Mouse (Mus musculus): ENCODE measurements around the gene Pth1r. TPM values are rescaled to one million over a fixed set of nuclear protein-coding genes. Genes with fewer than 3 reads are reported as not detected.
"Not testable (repeated sequence)": the region's sequence is repeated elsewhere in the genome, so short reads cannot be mapped to it uniquely, and the experiment has no call there.

The Pth1r gene
- total and polyA plus RNA-seq, 3 experiments, result 14.7 to 37.8 (median 16.3) TPM

DNA sequence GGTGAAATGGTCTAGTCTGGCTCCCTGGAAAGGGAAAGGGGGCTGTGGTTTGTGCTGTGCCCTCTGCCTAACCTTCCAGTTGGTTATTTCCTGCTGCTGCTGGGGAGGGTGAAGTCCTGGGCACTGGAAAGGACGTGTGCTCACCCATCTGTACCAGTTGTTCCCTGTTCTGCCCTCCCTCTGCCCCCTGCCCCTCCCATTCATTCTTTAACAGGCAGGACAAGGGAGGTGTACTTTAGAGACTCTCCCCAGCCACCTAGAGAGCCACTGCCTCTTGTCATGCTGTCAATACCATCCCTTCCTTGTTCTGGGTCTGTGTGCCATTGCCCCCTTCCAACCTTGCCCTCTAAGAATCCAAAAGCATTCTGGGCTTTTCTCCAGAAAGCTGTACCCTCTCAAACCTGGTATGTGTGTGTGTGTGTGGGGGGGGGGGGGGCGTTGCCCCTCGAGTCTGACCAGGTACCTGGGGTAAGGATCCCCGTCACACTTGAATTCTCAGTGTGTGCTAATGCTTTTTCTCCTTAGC lies 63.3 kb downstream of the Pth1r start:
- DNase-seq, result no peak

DNA sequence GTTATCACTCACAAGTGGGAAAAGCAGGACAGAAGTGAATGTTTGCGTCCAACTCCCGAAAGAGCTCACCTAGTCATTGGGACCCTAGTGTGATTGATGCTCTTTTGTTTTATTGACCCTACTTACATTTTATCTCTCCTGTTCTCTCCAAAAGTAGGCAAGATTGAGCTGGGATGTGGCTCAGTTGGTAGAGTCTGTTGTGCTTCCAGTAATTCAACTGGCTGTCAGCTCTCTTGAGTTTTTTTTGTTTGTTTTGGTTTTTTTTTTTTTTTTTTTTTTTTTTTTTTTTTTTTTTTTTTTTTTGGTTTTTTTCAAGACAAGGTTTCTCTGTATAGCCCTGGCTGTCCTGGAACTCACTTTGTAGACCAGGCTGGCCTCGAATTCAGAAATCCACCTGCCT lies 64.2 kb downstream of the Pth1r start:
- not testable (repeated sequence) for DNase-seq

DNA sequence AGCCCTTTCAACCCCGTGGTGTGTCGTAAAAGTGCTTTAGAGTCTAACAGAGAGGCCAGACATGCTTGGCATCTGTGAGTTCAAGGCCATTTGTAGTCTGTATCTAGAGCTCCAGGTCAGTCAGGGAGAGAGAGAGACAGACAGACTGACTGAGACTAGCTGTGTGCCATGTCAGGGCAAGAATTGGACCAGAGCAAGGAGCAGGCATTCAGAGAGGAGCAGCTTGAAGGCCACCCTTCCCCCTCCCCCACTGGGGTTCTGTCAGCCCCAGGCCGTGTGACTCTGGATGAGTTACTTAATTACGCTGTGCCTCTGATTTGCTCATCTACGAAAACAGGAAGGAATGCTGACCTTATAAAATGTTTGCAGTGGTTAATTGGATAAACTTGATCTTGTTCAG lies 64.7 kb downstream of the Pth1r start:
- DNase-seq, result peak; percentile 69

DNA sequence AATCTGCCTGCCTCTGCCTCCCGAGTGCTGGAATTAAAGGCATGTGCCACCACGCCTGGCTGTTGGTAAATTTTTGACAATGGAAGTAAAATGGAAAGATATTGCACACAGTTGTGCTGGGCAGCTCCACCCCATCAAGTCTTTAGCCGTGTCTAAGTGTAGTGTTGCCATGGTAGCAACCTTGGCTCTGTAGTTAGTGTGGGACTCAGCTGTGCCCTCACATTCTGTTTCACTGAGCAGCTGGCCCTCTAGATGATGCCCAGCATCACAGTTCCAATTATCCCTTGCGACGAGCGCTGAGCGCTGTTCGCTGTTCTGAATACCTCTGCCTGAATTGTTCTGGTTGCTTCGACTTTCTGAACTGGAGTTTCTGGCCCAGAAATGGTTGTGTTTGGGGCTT lies 65.1 kb downstream of the Pth1r start:
- peak; percentile 66 for DNase-seq

DNA sequence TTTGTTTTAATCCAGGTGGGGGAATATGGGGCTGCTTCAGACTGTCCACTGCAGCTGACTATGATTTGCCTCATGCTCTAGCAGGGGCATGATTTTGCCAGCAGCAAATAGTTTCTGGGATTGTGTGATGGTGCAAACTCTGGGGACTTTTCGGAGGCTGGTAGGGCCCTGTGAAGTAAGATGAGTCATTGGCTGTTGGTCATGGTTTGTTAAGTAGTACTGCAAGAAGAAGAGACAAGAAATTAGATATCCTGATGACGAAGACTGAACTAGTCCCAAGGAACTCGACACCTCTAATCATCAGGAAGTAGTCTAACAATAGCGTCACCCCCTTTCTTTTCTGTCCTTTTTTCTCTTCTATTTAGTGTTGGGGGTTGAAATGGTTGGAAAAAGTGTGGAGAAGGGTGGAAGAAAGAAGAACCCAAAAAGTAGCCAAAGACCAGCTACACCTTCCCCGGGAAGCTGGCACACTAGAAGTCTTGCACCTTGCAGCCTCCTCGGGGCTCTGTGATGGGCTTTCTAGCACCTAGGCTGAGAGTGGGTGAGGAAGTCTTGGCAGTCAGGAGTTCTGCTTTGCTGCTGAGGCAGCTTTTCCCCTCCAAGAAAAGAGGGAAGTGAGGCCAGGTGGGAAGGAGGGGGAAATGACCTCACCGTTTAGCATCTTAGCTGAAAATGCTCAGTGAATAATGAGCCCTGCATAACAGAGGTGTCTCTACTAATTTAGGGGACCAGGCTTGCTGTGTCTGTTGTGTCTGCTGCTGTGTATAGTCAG lies 66.0 kb downstream of the Pth1r start:
- no peak for DNase-seq

DNA sequence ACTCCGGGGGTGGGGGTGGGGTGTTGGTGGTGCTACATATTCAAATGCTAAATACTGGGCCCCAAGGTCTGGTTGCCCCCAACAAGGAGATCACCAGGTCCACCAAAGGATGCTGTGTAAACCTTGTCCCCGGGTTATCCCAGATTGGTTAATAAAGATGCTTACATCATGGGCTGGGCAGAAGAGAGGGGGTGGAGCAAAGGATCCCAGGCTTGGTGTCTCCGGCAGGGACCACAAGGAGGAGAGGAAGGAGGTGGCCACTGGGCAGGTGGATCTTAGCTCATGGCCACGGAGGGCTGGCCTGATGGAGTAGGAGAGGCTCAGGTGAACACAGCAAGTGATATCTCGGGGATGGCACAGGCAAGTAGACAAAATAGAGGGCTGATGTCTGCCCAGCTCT lies 68.1 kb downstream of the Pth1r start:
- DNase-seq, result no peak

DNA sequence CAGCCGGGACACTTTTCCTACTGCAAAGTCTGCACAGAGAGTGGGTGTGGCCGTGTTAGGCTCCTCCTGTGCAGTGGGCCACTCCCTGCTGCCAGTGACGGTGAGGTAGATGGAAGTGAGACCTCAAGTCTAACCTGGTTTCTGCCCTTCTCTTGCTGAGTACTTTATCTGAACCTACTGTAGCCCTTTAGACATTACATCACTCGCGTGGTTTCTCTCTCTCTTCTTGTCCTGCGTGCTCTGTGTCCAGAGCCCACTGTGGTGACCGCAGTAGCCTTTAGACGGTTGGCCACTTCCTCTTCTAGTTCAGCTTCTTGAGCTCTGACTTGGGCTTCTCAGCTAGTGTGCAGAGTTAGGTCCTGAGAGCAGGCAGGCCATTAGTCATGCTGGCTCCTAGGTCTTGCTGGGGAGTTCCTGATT lies 70.4 kb downstream of the Pth1r start:
- no peak for DNase-seq

DNA sequence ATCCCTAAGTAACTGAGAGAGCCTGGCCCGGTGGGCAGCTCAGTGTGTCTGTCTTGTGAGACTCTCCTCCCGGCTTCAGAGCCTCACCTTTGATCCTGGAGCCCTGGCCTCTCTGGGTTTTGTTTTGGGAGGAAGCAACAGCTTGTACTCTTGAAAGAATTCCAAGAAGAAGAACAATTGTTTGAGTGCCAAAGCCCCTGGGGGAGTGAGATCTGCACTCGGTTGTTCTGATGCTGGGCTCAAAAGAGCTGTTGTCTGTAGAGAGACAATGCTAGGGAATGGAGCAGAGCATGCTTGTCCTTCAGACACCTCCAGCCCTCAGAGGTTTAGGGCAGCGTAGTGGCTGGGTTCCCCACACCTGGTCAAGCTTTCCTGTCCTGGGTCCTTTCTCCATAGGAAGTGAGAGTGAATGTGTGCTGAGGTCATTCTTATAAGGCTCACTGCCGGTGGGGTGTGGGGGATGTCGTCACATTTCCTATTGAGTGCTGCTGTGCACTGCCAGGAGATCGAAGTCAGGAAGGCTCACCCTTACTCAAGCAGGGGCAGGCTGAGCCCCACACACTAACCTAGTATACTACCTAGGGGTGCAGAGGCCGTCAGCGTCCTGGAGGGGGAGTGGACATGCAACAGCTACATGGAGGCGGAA lies 73.7 kb downstream of the Pth1r start:
- no peak for DNase-seq

DNA sequence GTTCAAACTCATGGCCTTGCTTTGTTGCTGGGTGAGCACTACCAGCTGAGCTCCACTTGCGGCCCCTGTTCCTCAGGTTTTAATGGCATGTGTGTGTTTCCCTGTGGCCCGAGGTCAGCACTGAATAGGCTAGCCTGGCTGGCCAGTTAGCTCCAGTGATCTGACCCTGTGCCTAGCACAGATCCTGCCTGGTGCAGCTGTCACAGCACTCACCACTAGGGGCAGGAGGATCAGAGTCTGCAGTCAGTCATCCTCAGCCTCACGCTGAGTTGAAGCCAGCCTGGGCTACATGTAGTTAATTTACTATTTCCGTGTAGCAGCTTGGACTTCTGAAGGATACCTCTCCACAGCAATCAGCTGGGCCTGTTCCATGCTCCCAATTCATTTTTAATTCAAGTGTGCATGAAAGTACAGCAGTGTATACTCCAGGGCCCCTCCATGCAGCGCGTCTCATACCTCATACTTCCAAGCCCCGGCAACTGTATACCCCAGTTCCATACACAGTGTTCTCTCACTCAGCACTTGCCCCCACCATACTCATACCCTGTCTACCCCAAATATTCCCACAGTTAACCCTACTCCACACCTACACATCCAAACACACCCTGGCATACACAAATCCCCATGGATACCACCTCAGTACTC lies 74.4 kb downstream of the Pth1r start:
- peak; percentile 59 for DNase-seq

Other genes starting within 250 kb of the Pth1r start
- gene Setd2, start 214.5 kb downstream of the Pth1r start, total RNA-seq (2021), result 10 to 100 TPM; 49.1 to 75.8 TPM
- gene Setd2, start 214.5 kb downstream of the Pth1r start, polyA plus RNA-seq (2012; rRNA removed), result 23.3 and 25.9 TPM in 2 replicates
- gene Nradd, start 122.7 kb downstream of the Pth1r start, total RNA-seq (2021), result 10 to 100 TPM; 12.0 to 14.5 TPM
- gene Nradd, start 122.7 kb downstream of the Pth1r start, polyA plus RNA-seq (2012; rRNA removed), result 27.6 and 30.2 TPM in 2 replicates
- 1 to 10 TPM; 5.5 to 7.1 TPM for gene Nbeal2, start 93.0 kb downstream of the Pth1r start, total RNA-seq (2021)
- 22.5 and 30.8 TPM in 2 replicates for gene Nbeal2, start 93.0 kb downstream of the Pth1r start, polyA plus RNA-seq (2012; rRNA removed)
- gene Ccdc12, start 90.6 kb downstream of the Pth1r start, total RNA-seq (2021), result 10 to 100 TPM; 51.6 to 71.6 TPM
- gene Ccdc12, start 90.6 kb downstream of the Pth1r start, polyA plus RNA-seq (2012; rRNA removed), result 38.4 and 45.5 TPM in 2 replicates
- gene Myl3, start 5.3 kb downstream of the Pth1r start, total RNA-seq (2021), result under 1 TPM in 1 of 2 experiments, not detected in 1; 0.66 TPM
- 0.22 TPM in 1 of 2 replicates, not detected in the other for gene Myl3, start 5.3 kb downstream of the Pth1r start, polyA plus RNA-seq (2012; rRNA removed)
- gene Prss42, start 51.0 kb upstream of the Pth1r start, total RNA-seq (2021), result not detected
- gene Prss42, start 51.0 kb upstream of the Pth1r start, polyA plus RNA-seq (2012; rRNA removed), result not detected in 2 replicates
- not detected for gene Prss44, start 66.8 kb upstream of the Pth1r start, total RNA-seq (2021)
- gene Prss44, start 66.8 kb upstream of the Pth1r start, polyA plus RNA-seq (2012; rRNA removed), result not detected in 2 replicates
- gene Prss43, start 79.5 kb upstream of the Pth1r start, total RNA-seq (2021), result not detected
- gene Prss43, start 79.5 kb upstream of the Pth1r start, polyA plus RNA-seq (2012; rRNA removed), result not detected in 2 replicates
- not detected for gene Prss45, start 87.4 kb upstream of the Pth1r start, total RNA-seq (2021)
- gene Prss45, start 87.4 kb upstream of the Pth1r start, polyA plus RNA-seq (2012; rRNA removed), result not detected in 2 replicates
- not detected for gene Prss46, start 97.4 kb upstream of the Pth1r start, total RNA-seq (2021)
- not detected in 2 replicates for gene Prss46, start 97.4 kb upstream of the Pth1r start, polyA plus RNA-seq (2012; rRNA removed)
- gene Prss50, start 110.8 kb upstream of the Pth1r start, total RNA-seq (2021), result not detected
- gene Prss50, start 110.8 kb upstream of the Pth1r start, polyA plus RNA-seq (2012; rRNA removed), result not detected in 2 replicates
- gene Als2cl, start 132.7 kb upstream of the Pth1r start, total RNA-seq (2021), result 10 to 100 TPM; 13.3 to 20.2 TPM
- gene Als2cl, start 132.7 kb upstream of the Pth1r start, polyA plus RNA-seq (2012; rRNA removed), result 43.0 and 52.5 TPM in 2 replicates
- gene Tmie, start 133.0 kb upstream of the Pth1r start, total RNA-seq (2021), result 1 to 10 TPM; 2.0 to 3.9 TPM
- 2.2 and 4.6 TPM in 2 replicates for gene Tmie, start 133.0 kb upstream of the Pth1r start, polyA plus RNA-seq (2012; rRNA removed)
- gene Fam240a, start 169.7 kb upstream of the Pth1r start, total RNA-seq (2021), result not detected
- gene Fam240a, start 169.7 kb upstream of the Pth1r start, polyA plus RNA-seq (2012; rRNA removed), result not detected in 2 replicates
- gene Tdgf1, start 199.0 kb upstream of the Pth1r start, total RNA-seq (2021), result not detected
- gene Tdgf1, start 199.0 kb upstream of the Pth1r start, polyA plus RNA-seq (2012; rRNA removed), result not detected in 2 replicates
- gene Lrrc2, start 204.4 kb upstream of the Pth1r start, total RNA-seq (2021), result 10 to 100 TPM in 1 of 2 experiments, 1 to 10 TPM in 1; 8.0 to 18.5 TPM
- 0.34 and 0.39 TPM in 2 replicates for gene Lrrc2, start 204.4 kb upstream of the Pth1r start, polyA plus RNA-seq (2012; rRNA removed)
- gene Rtp3, start 243.4 kb upstream of the Pth1r start, total RNA-seq (2021), result 1 to 10 TPM; 3.9 to 4.7 TPM
- gene Rtp3, start 243.4 kb upstream of the Pth1r start, polyA plus RNA-seq (2012; rRNA removed), result 8.7 and 8.8 TPM in 2 replicates